Mouse (Mus musculus) embryonic facial prominence, embryonic 14.5 days (tissue): Measurements from ENCODE around the gene Pum2. TPM values are rescaled to one million over a fixed set of nuclear protein-coding genes. Genes with fewer than 3 reads are reported as not detected.

Experiments
- ATAC-seq: fragments of 200-750 bp; cut with Nextera tagmentation; 2 replicates; pipeline ENCODE4 v1.8.0; 2017; ENCODE audit warnings: low read depth, moderate number of reproducible peaks, moderate TSS enrichment
- DNase-seq: peaks from one replicate; pipeline ENCODE4 v3.0.0-alpha.2; 2015; ENCODE audit warnings: low spot score
- H3K27ac ChIP-seq: fragments of 300-500 bp; sonication (generic); replicated peaks from 2 replicates; pipeline ENCODE4 v1.5.1; 2014; ENCODE audit warnings: low read depth, mild to moderate bottlenecking, low read length, moderate library complexity
- H3K27me3 ChIP-seq: fragments of 300-500 bp; sonication (generic); replicated peaks from 2 replicates; pipeline ENCODE4 v1.6.1; 2014; ENCODE audit warnings: low read length; ENCODE audit not compliant: control insufficient read depth, insufficient read depth
- H3K36me3 ChIP-seq: fragments of 300-500 bp; sonication (generic); 2 replicates; pipeline ENCODE4 v1.6.1; 2014; ENCODE audit warnings: low read length, mixed read lengths; ENCODE audit not compliant: control insufficient read depth, insufficient read depth
- H3K4me1 ChIP-seq: fragments of 300-500 bp; sonication (generic); 2 replicates; pipeline ENCODE4 v1.6.1; 2014; ENCODE audit warnings: antibody characterized with exemption, low read length; ENCODE audit not compliant: control insufficient read depth, insufficient read depth
- H3K4me2 ChIP-seq: fragments of 300-500 bp; sonication (generic); 2 replicates; pipeline ENCODE4 v1.6.1; 2014; ENCODE audit warnings: low read depth, mild to moderate bottlenecking, low read length, moderate library complexity, mixed read lengths
- H3K4me3 ChIP-seq: fragments of 300-500 bp; sonication (generic); 2 replicates; pipeline ENCODE4 v1.5.1; 2014; ENCODE audit warnings: low read depth, mild to moderate bottlenecking, low read length
- H3K9ac ChIP-seq: fragments of 300-500 bp; sonication (generic); 2 replicates; pipeline ENCODE4 v1.6.1; 2014; ENCODE audit warnings: low read depth, mild to moderate bottlenecking, low read length, moderate library complexity, mixed read lengths
- H3K9me3 ChIP-seq: fragments of 300-500 bp; sonication (generic); 2 replicates; pipeline ENCODE4 v1.6.1; 2016; ENCODE audit warnings: low read length; ENCODE audit not compliant: control insufficient read depth
- WGBS: fragments of 180-500 bp; shearing (Covaris S2); extraction: QIAGEN DNeasy Blood & Tissue Kit; methylation state at CpG from one replicate; pipeline ENCODE4 v1.1.7; 2014; 5-methylcytosine and 5-hydroxymethylcytosine counted together
- polyA plus RNA-seq: library from polyadenylated mRNA; unstranded; fragments of >200 nt; fragmentation: Nextera tagmentation; extraction: Ambion mirVana; gene quantifications from 2 replicates; pipeline ENCODE4 v1.2.1, GENCODE M21; 2014

Pum2 gene
- polyA plus RNA-seq, 1 experiment from 2014 or later, result 52.7 TPM

DNA sequence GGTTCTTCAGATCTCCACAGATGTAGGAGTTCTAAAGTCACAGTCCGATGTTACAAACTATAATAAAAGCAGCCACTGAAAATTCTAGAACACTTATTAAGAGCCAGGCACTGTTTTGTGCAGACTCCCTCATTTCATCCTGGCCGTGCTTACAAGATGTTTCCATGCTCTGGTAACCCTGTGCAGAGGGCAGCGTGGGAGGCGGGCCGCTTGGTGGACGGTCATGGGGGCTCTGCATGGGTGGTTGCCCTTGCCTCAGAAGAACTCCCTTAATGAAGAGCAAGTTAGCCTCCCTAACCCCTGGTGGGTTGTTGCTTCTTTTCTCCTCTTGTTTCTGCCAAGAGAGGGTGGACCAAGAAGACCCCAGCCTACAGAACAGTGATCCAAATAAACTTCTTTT, 85.8 kb downstream of the Pum2 start:
- WGBS, result 79% methylated on average over 6 of the region's 6 CpGs
- no peak overlapping the region for H3K4me3 ChIP-seq
- ATAC-seq (no peak), DNase-seq (no peak)
- H3K9ac ChIP-seq, result no peak overlapping the region
- H3K9me3 ChIP-seq, result peaks cover 12% of the 10 kb centered on the region; the same call in 1 of the 2 replicates
- no peaks in the 10 kb centered on the region for H3K27me3 ChIP-seq
- H3K4me2 ChIP-seq, result no peak overlapping the region
- no peaks in the 10 kb centered on the region for H3K4me1 ChIP-seq
- no peak overlapping the region for H3K27ac ChIP-seq
- H3K36me3 ChIP-seq, result peaks cover 32% of the 10 kb centered on the region; the same call in 1 of the 2 replicates

DNA sequence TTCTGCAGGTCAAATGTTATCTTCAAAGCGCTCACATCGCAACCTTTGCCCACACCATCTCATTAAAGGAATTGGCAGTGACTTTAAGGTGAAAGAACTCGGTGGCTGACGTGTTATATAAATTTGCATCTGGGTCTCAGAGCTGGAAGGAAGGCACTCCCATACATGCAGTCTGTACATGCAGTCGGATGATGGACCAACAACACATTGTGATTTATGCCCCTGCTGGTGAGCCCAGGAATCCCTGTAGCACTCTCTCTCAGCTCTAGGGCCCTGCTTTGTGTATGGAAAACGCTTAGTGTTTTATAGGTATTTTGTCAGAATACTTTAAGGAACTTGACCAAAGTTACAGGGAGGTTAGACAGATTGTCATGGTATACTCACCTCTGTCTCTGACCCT, 86.6 kb downstream of the Pum2 start:
- Histone ChIP-seq H3K27me3 (no peaks in the 10 kb centered on the region), H3K4me1 (no peaks in the 10 kb centered on the region), H3K36me3 (peaks cover 25% of the 10 kb centered on the region; the same call in 1 of the 2 replicates), H3K4me3 (no peak overlapping the region), H3K4me2 (no peak overlapping the region), H3K9me3 (peaks cover 12% of the 10 kb centered on the region; the same call in 1 of the 2 replicates), H3K9ac (no peak overlapping the region), H3K27ac (no peak overlapping the region)
- WGBS, result 84% methylated on average over 6 of the region's 6 CpGs
- DNase-seq, result no peak
- ATAC-seq, result no peak

DNA sequence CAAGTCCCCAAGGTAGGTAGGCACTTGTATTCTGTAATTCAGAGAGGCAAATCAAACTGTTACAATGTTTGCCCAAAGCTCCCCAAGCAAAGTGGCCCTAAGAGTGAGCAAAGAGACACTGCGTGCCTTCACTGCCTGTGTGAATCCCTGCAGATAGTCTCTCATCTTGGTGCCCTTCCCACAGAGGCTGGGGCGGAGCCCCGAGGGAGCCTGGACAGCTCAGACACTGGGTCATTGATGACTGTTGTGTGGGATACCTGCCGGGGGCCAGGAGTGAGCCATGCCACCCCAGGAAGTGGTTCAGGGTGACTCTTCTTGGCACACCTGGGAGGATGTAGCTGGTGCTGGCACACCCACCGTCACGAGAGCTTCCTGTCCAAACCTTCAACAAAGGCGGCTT, 87.1 kb downstream of the Pum2 start:
- 78% methylated on average over 7 of the region's 7 CpGs for WGBS
- ATAC-seq (no peak), DNase-seq (no peak)

GRCm38 (mm10) chr12:8762667-8763066, 88.7 kb downstream of the Pum2 start:
- Histone ChIP-seq H3K36me3 (peaks cover 6% of the 10 kb centered on the region; the same call in 1 of the 2 replicates), H3K4me3 (no peak overlapping the region), H3K4me2 (no peak overlapping the region), H3K4me1 (no peaks in the 10 kb centered on the region), H3K9ac (no peak overlapping the region), H3K9me3 (peaks cover 5% of the 10 kb centered on the region; the same call in 1 of the 2 replicates), H3K27ac (0 out of 2 replicates have a peak overlapping the region, but pooled peaks have one; percentile 2), H3K27me3 (no peaks in the 10 kb centered on the region)
- ATAC-seq (no peak), DNase-seq (no peak)
- WGBS, result 57% methylated on average over 2 of the region's 2 CpGs

More for the DNA sequence above, 87.1 kb downstream of the Pum2 start:
- Histone ChIP-seq H3K9ac (no peak overlapping the region), H3K27ac (no peak overlapping the region), H3K4me2 (no peak overlapping the region), H3K9me3 (peaks cover 12% of the 10 kb centered on the region; the same call in 1 of the 2 replicates), H3K36me3 (peaks cover 22% of the 10 kb centered on the region; the same call in 1 of the 2 replicates), H3K4me1 (no peaks in the 10 kb centered on the region), H3K27me3 (no peaks in the 10 kb centered on the region), H3K4me3 (no peak overlapping the region)

GRCm38 (mm10) chr12:8764221-8764930, 90.4 kb downstream of the Pum2 start:
- Histone ChIP-seq H3K36me3 (no peaks in the 10 kb centered on the region), H3K4me3 (no peak overlapping the region), H3K4me1 (no peaks in the 10 kb centered on the region), H3K4me2 (no peak overlapping the region), H3K27ac (no peak overlapping the region), H3K9me3 (no peaks in the 10 kb centered on the region), H3K27me3 (no peaks in the 10 kb centered on the region), H3K9ac (no peak overlapping the region)
- peak; percentile 17; the same call in 1 of the 2 replicates for ATAC-seq
- DNase-seq, result no peak
- WGBS, result 79% methylated on average over 15 of the region's 15 CpGs

GRCm38 (mm10) chr12:8770946-8771843, 97.3 kb downstream of the Pum2 start, which contains the start of gene Sdc1:
Sdc1 (plus strand) TSS chr12:8771323.
- Histone ChIP-seq H3K27me3 (no peaks in the 10 kb centered on the region), H3K9me3 (no peaks in the 10 kb centered on the region), H3K27ac (peak within 1 kb of the TSS; percentile 91), H3K9ac (peak within 1 kb of the TSS; percentile 83), H3K4me3 (peak within 1 kb of the TSS; percentile 82), H3K4me2 (peak within 1 kb of the TSS; percentile 68), H3K4me1 (peaks cover 23% of the 10 kb centered on the region), H3K36me3 (no peaks in the 10 kb centered on the region)
- 0% methylated on average over 39 of the region's 67 CpGs for WGBS
- peak; percentile 96 for DNase-seq
- ATAC-seq, result peak; percentile 92

DNA sequence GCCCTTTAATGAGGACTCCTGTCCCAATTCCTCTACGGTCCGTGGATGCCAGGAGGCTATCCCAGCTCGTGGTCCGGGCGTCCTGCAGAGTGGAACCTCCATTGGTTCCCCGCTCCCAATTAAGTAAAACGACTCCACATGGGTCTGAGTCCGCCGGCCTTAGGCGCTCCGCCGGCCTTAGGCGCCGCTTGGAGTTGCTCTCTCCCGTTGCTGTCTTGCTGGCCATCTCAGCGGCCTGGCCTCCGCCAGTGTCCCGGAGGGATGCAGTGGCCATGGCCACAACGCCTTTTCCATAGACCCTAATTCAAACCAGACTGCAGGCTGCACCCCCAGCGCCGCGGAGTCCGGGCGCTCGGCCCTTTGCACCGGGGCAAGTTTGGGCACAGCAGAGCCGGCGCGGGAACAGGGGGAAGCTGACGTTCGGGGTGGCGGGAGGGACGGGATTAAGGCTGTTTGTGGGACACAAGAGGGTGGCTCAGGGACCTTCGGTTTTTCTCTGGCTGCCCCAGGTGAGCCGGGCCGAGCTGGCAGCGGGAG, 98.0 kb downstream of the Pum2 start:
- ATAC-seq (0 out of 2 replicates have a peak, but pooled peaks have one; percentile 0), DNase-seq (no peak)
- H3K9me3 ChIP-seq, result no peaks in the 10 kb centered on the region
- H3K9ac ChIP-seq, result peak overlapping the region; percentile 83
- H3K4me2 ChIP-seq, result peak overlapping the region; percentile 68
- no peaks in the 10 kb centered on the region for H3K36me3 ChIP-seq
- peak overlapping the region; percentile 91 for H3K27ac ChIP-seq
- no peaks in the 10 kb centered on the region for H3K27me3 ChIP-seq
- WGBS, result under 1% methylated on average over 29 of the region's 37 CpGs
- H3K4me1 ChIP-seq, result peaks cover 23% of the 10 kb centered on the region
- peak overlapping the region; percentile 82 for H3K4me3 ChIP-seq

GRCm38 (mm10) chr12:8772451-8773143, 98.7 kb downstream of the Pum2 start:
- Histone ChIP-seq H3K4me1 (peaks cover 23% of the 10 kb centered on the region), H3K27ac (peak overlapping the region; percentile 91), H3K4me2 (peak overlapping the region; percentile 68), H3K9me3 (no peaks in the 10 kb centered on the region), H3K36me3 (no peaks in the 10 kb centered on the region), H3K27me3 (no peaks in the 10 kb centered on the region), H3K4me3 (peak overlapping the region; percentile 82), H3K9ac (peak overlapping the region; percentile 83)
- ATAC-seq (peak; percentile 38), DNase-seq (peak; percentile 73)
- WGBS, result under 1% methylated on average over 33 of the region's 55 CpGs
